Comparison of ENCODE assay signal across 23 mouse cellular contexts in the genomic region with DNA sequence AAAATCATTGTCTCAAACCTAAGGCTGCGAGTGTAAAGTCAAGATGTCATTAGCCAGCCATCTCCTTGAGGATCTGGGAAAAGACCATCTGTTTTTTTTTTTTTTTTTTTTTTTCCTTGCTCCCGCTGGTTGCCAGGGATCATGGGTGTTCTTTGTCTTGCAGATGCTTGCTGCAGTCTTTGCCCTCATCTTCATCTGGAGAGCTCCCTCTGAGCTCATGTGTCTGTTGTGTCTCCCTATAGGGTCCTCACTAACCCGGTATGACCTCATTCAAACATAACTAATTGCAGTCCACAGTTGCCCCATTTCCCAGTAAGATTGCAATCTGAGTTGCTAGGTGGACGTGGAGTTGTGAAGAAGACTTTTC.
A peak's percentile ranks its signal among the peaks of the same experiment; 100 is the strongest.
DNase-seq lines count a peak whose midpoint lies in the region; ATAC-seq lines count a peak whose summit lies in the region.
"Had no signal": no experiment of that assay in that cellular context is flagged by ENCODE, and none has a peak within 500 bp of the region (broad histone marks: within the 10 kb centered on the region; RNA-seq: fewer than 3 reads in every experiment).

No protein-coding gene starts in this region.

- no peak overlapping the region for H3K4me2 ChIP-seq in heart, embryonic 11.5 days
- H3K4me2 ChIP-seq in intestine, embryonic 15.5 days (replicated peaks), result no peak overlapping the region
- H3K4me2 ChIP-seq: hindbrain, embryonic 14.5 days had no signal

- no peaks in the 10 kb centered on the region for H3K4me1 ChIP-seq in heart, embryonic 11.5 days (ENCODE audit: control insufficient read depth, insufficient read depth, low read length)
- H3K4me1 ChIP-seq in intestine, embryonic 15.5 days (replicated peaks), result no peaks in the 10 kb centered on the region
- H3K4me1 ChIP-seq: heart, embryonic 13.5 days had no signal

- no peaks in the 10 kb centered on the region for H3K27me3 ChIP-seq in heart, embryonic 11.5 days (ENCODE audit: control insufficient read depth, insufficient read depth, low read length)
- no peaks in the 10 kb centered on the region for H3K27me3 ChIP-seq in intestine, embryonic 15.5 days (replicated peaks)
- H3K27me3 ChIP-seq: heart, embryonic 13.5 days; Patski had no signal

- WGBS in heart, embryonic 11.5 days (ENCODE audit: insufficient replicate concordance), result 53% methylated on average over 4 of the region's 4 CpGs
- 56% methylated on average over 4 of the region's 4 CpGs for WGBS in intestine, embryonic 15.5 days

- ATAC-seq in heart, embryonic 11.5 days (replicated peaks; ENCODE audit: insufficient number of reproducible peaks, low FRiP score, low TSS enrichment), result no peak
- peak; percentile 54 for ATAC-seq in intestine, embryonic 15.5 days
- ATAC-seq in erythroblast, adult 5-6 weeks (replicated peaks; ENCODE audit: low FRiP score, poor library complexity, severe bottlenecking), result no peak
- ATAC-seq: activated CD4-positive, CD25-positive, alpha-beta regulatory T cell, adult 4 months; forebrain, embryonic 14.5 days; forebrain, postnatal 0 days; Patski had no signal

- no peak overlapping the region for H3K9ac ChIP-seq in heart, embryonic 11.5 days (ENCODE audit: low read depth, low read length)
- no peak overlapping the region for H3K9ac ChIP-seq in intestine, embryonic 15.5 days
- H3K9ac ChIP-seq: forebrain, postnatal 0 days; heart, embryonic 13.5 days; hindbrain, embryonic 14.5 days had no signal

- peak; percentile 15 for DNase-seq in heart, adult 11 months
- DNase-seq in MN1 (ENCODE audit: low spot score), result peak; percentile 55
- DNase-seq in cerebellum, postnatal 36 days, result no peak
- DNase-seq in Muller cell, postnatal 12 days (ENCODE audit: inconsistent ontology term), result no peak
- DNase-seq: adrenal gland, adult 8-10 months; adrenal gland, postnatal 25 days; cerebellum, adult 11-12 months; cerebellum, adult 8-10 months; cerebellum, postnatal 10 days; forebrain, postnatal 0 days; gastrocnemius, adult 2 months; gastrocnemius, postnatal 14 days; heart, adult 18-20 months; heart, postnatal 14 days; heart, postnatal 4 days had no signal

- no peak overlapping the region for H3K27ac ChIP-seq in heart, embryonic 11.5 days (ENCODE audit: low read depth, low read length)
- H3K27ac ChIP-seq in intestine, embryonic 15.5 days, result no peak overlapping the region
- H3K27ac ChIP-seq: gastrocnemius, adult 2 months; heart, embryonic 13.5 days; hindbrain, embryonic 14.5 days had no signal

- no peaks in the 10 kb centered on the region for H3K36me3 ChIP-seq in heart, embryonic 11.5 days (ENCODE audit: control insufficient read depth, insufficient read depth, low read length)
- H3K36me3 ChIP-seq in intestine, embryonic 15.5 days, result no peaks in the 10 kb centered on the region
- H3K36me3 ChIP-seq: heart, embryonic 13.5 days had no signal

- H3K4me3 ChIP-seq in heart, embryonic 11.5 days (ENCODE audit: low read depth, low read length), result no peak overlapping the region
- H3K4me3 ChIP-seq in intestine, embryonic 15.5 days (replicated peaks), result no peak overlapping the region
- H3K4me3 ChIP-seq: gastrocnemius, adult 2 months; heart, embryonic 13.5 days had no signal

- no peaks in the 10 kb centered on the region for H3K9me3 ChIP-seq in heart, embryonic 11.5 days (replicated peaks; ENCODE audit: control insufficient read depth, low read length)
- H3K9me3 ChIP-seq in intestine, embryonic 15.5 days, result no peaks in the 10 kb centered on the region
- H3K9me3 ChIP-seq: heart, embryonic 13.5 days had no signal

Comparison
In these comparisons a context has a peak if more than half of its experiments do, and no peak if none do; other contexts are left out.
1. DNase-seq: peak in heart, adult 11 months (single experiment) and MN1 (single experiment); none in cerebellum, postnatal 36 days (0 of 2) and Muller cell, postnatal 12 days (single experiment).